Mouse (Mus musculus) liver, embryonic 13.5 days (tissue): ENCODE measurements around the gene Rab3b. TPM values are rescaled to one million over a fixed set of nuclear protein-coding genes. Genes with fewer than 3 reads are reported as not detected.

ENCODE experiments used
- ATAC-seq: fragments of 200-750 bp; cut with Nextera tagmentation; 2 replicates; pipeline ENCODE4 v1.8.0; 2017; ENCODE audit warnings: low read depth, mild to moderate bottlenecking, moderate number of reproducible peaks, moderate library complexity
- DNase-seq: peaks from one replicate; pipeline ENCODE4 v3.0.0; 2022
- H3K27ac ChIP-seq: fragments of 300-500 bp; sonication (generic); 2 replicates; pipeline ENCODE4 v1.5.1; 2015; ENCODE audit warnings: moderate library complexity, mild to moderate bottlenecking, inconsistent platforms
- H3K27me3 ChIP-seq: fragments of 300-500 bp; sonication (generic); 2 replicates; pipeline ENCODE4 v1.6.1; 2015; ENCODE audit warnings: mild to moderate bottlenecking, inconsistent platforms
- H3K36me3 ChIP-seq: fragments of 300-500 bp; sonication (generic); 2 replicates; pipeline ENCODE4 v1.6.1; 2015; ENCODE audit warnings: mild to moderate bottlenecking, inconsistent platforms
- H3K4me1 ChIP-seq: fragments of 300-500 bp; sonication (generic); replicated peaks from 2 replicates; pipeline ENCODE4 v1.6.1; 2015; ENCODE audit warnings: inconsistent platforms
- H3K4me2 ChIP-seq: fragments of 300-500 bp; sonication (generic); 2 replicates; pipeline ENCODE4 v1.6.1; 2015; ENCODE audit warnings: inconsistent platforms, mild to moderate bottlenecking, moderate library complexity
- H3K4me3 ChIP-seq: fragments of 300-500 bp; sonication (generic); replicated peaks from 2 replicates; pipeline ENCODE4 v1.5.1; 2015; ENCODE audit warnings: mild to moderate bottlenecking, inconsistent platforms
- H3K9ac ChIP-seq: fragments of 300-500 bp; sonication (generic); 2 replicates; pipeline ENCODE4 v1.6.1; 2015; ENCODE audit warnings: mild to moderate bottlenecking, inconsistent platforms
- H3K9me3 ChIP-seq: fragments of 300-500 bp; sonication (generic); replicated peaks from 2 replicates; pipeline ENCODE4 v1.6.1; 2016; ENCODE audit warnings: inconsistent platforms
- WGBS: fragments of 180-500 bp; shearing (Covaris S2); methylation state at CpG from one replicate; pipeline ENCODE4 v1.1.7; 2015; ENCODE audit not compliant: insufficient replicate concordance; 5-methylcytosine and 5-hydroxymethylcytosine counted together
- polyA plus RNA-seq: library from polyadenylated mRNA; unstranded; fragments of >200 nt; fragmentation: Nextera tagmentation; extraction: Ambion mirVana; gene quantifications from 2 replicates; pipeline ENCODE4 v1.2.1, GENCODE M21; 2015

The Rab3b gene
- polyA plus RNA-seq, 1 experiment from 2014 or later = 2.1 TPM

- Histone ChIP-seq H3K4me1 (peaks cover 33% of the 10 kb centered on the region), H3K9me3 (no peaks in the 10 kb centered on the region), H3K4me3 (no peak overlapping the region), H3K27me3 (no peaks in the 10 kb centered on the region), H3K9ac (no peak overlapping the region), H3K36me3 (0 out of 2 replicates have a peak, but pooled peaks cover 2% of the 10 kb centered on the region), H3K27ac (no peak overlapping the region), H3K4me2 (no peak overlapping the region)
- no peak for DNase-seq
- WGBS = 73% methylated on average over 5 of the region's 5 CpGs
- no peak for ATAC-seq
Observed at GRCm38 (mm10) chr4:108845824-108846569, 32.9 kb upstream of the Rab3b start.

DNA sequence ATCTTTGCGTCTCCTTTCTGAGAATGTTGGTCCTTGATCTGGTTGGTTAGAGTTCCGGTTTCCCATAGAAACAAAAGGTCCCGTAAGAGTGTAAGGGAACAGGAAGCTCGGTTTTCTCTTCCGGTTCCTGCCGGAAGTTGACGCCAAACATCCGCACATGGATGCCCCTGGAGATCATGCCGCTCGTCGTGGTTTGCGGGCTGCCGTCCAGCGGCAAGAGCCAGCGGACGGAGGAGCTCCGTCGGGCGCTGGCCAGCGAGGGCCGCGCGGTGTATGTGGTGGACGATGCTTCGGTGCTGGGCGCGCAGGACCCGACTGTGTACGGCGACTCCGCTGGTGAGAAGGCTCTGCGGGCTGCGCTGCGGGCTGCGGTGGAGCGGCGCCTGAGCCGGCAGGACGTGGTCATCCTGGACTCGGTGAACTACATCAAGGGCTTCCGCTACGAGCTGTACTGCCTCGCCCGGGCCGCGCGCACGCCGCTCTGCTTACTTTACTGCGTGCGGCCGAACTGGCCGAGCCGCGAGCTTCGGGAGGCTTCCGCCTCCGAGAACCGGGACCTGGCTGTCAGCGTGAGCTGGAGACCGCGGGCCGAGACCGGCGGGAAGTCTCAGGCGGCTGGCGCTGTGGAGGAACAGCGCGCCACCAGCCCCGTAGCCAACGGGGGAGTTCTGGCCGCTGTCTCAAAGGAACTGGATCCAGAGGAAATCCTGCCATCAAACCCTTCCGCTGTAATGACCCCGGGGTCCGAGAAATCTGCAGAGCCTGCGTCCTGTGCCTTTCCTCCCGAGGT, 31.0 kb upstream of the Rab3b start, which contains the start of gene Kti12:
TSS of gene Kti12 (plus strand) at position 71 of the 790 bp plus-strand sequence.
- peak; percentile 87 for ATAC-seq
- peak within 1 kb of the TSS; percentile 87 for H3K9ac ChIP-seq
- 0 out of 2 replicates have a peak, but pooled peaks cover 7% of the 10 kb centered on the region for H3K36me3 ChIP-seq
- H3K4me1 ChIP-seq = peaks cover 33% of the 10 kb centered on the region
- no peaks in the 10 kb centered on the region for H3K27me3 ChIP-seq
- H3K4me2 ChIP-seq = peak within 1 kb of the TSS; percentile 94
- H3K27ac ChIP-seq = peak within 1 kb of the TSS; percentile 79
- under 1% methylated on average over 77 of the region's 77 CpGs for WGBS
- peak; percentile 65 for DNase-seq
- H3K4me3 ChIP-seq = peak within 1 kb of the TSS; percentile 89
- no peaks in the 10 kb centered on the region for H3K9me3 ChIP-seq

DNA sequence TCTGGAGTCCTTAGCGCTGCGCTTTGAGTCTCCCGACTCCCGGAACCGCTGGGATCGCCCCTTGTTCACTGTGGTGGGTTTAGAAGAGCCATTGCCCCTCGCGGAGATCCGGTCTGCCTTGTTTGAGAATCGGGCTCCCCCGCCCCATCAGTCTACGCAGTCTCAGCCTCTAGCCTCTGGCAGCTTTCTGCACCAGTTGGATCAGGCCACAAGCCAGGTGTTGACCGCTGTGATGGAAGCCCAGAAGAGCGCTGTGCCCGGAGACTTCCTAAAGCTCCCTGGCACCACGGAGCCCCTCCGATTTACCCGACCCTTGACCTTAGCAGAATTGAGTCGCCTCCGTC, 30.4 kb upstream of the Rab3b start, which contains the start of gene A730015C16Rik:
TSS of gene A730015C16Rik (minus strand) at position 115 of the 344 bp plus-strand sequence.
- Histone ChIP-seq H3K36me3 (peaks cover 9% of the 10 kb centered on the region), H3K9me3 (no peaks in the 10 kb centered on the region), H3K9ac (peak within 1 kb of the TSS; percentile 87), H3K4me1 (peaks cover 28% of the 10 kb centered on the region), H3K27ac (peak within 1 kb of the TSS; percentile 79), H3K4me2 (peak within 1 kb of the TSS; percentile 94), H3K27me3 (no peaks in the 10 kb centered on the region), H3K4me3 (peak within 1 kb of the TSS; percentile 89)
- ATAC-seq (peak; percentile 43), DNase-seq (peak; percentile 5)
- WGBS = 4% methylated on average over 20 of the region's 20 CpGs

DNA sequence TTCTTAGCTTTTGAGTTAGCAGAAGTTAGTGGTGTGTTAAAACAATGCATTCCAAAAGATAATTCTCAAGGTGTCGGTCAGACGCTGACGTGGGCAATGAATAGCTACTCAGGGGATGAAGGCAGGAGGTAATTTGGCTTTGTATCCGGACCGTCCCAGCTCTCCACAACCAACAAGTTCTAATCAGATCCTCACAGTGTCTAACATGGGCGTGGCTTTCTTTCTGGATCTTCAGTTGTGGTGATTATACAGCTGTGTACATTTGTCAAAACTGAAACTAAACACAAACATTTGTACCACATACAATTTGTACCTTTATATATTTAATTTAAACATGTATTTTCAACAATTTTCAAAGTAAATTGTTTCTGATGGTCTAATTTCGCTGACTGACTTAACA, 12.1 kb upstream of the Rab3b start:
- peak overlapping the region; percentile 51 for H3K4me2 ChIP-seq
- DNase-seq = peak; percentile 47

GRCm38 (mm10) chr4:108869730-108870374, 9.0 kb upstream of the Rab3b start:
- ATAC-seq = 0 out of 2 replicates have a peak, but pooled peaks have one; percentile 47
- no peak overlapping the region for H3K4me2 ChIP-seq

More for the DNA sequence above, 12.1 kb upstream of the Rab3b start:
- 24% methylated on average over 7 of the region's 7 CpGs for WGBS
- no peaks in the 10 kb centered on the region for H3K9me3 ChIP-seq
- peaks cover 18% of the 10 kb centered on the region for H3K4me1 ChIP-seq
- H3K9ac ChIP-seq = no peak overlapping the region
- H3K27ac ChIP-seq = peak overlapping the region; percentile 51; the same call in 1 of the 2 replicates
- H3K27me3 ChIP-seq = no peaks in the 10 kb centered on the region
- ATAC-seq = peak; percentile 91
- peak overlapping the region; percentile 18; the same call in 1 of the 2 replicates for H3K4me3 ChIP-seq
- no peaks in the 10 kb centered on the region for H3K36me3 ChIP-seq

DNA sequence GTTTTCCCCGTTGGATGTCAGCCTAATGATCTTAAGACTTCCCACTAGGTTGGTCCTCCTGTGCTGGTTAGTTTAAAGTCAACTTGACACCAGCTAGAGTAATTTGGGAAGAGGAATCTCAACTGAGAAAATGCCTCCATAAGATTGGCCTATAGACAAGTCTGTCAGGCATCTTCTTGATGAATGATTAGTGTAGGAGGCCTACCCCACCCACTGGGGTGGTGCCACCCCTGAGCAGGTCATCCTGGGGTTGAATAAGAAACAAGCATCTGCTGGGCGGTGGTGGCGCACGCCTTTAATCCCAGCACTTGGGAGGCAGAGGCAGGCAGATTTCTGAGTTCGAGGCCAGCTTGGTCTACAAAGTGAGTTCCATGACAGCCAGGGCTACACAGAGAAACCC, 5.1 kb upstream of the Rab3b start:
- Histone ChIP-seq H3K36me3 (no peaks in the 10 kb centered on the region), H3K4me3 (no peak overlapping the region), H3K9ac (no peak overlapping the region), H3K27me3 (peaks cover 4% of the 10 kb centered on the region), H3K9me3 (no peaks in the 10 kb centered on the region), H3K4me1 (peaks cover 4% of the 10 kb centered on the region), H3K4me2 (no peak overlapping the region), H3K27ac (no peak overlapping the region)
- ATAC-seq (no peak), DNase-seq (no peak)
- 72% methylated on average over 5 of the region's 5 CpGs for WGBS

More at GRCm38 (mm10) chr4:108869730-108870374, 9.0 kb upstream of the Rab3b start:
- Histone ChIP-seq H3K9me3 (no peaks in the 10 kb centered on the region), H3K4me3 (no peak overlapping the region), H3K27ac (no peak overlapping the region), H3K9ac (no peak overlapping the region), H3K27me3 (no peaks in the 10 kb centered on the region), H3K4me1 (peaks cover 18% of the 10 kb centered on the region), H3K36me3 (no peaks in the 10 kb centered on the region)
- 30% methylated on average over 10 of the region's 10 CpGs for WGBS
- DNase-seq = peak; percentile 71

DNA sequence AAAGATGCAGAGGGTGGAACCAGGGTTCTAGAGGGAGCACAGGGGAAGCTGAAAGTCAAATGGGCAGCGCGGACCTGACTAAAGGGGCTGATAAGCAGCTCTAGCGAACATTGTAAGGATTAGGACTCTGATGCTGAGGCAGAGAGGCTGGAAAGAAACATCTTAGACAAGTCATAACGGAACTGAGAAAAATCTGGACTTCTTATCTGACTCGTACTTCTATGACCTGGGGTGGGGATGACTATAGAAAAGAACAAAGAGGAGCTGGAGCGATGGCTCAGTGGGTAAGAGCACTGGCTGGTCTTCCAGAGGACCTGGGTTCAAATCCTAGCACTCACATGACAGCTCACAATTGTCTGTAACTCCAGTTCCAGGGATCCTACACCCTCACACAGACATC, 962 bp upstream of the Rab3b start:
- H3K9me3 ChIP-seq = no peaks in the 10 kb centered on the region
- no peak overlapping the region for H3K4me3 ChIP-seq
- no peak for ATAC-seq
- H3K9ac ChIP-seq = no peak overlapping the region
- no peak overlapping the region for H3K4me2 ChIP-seq
- no peak overlapping the region for H3K27ac ChIP-seq
- WGBS = 62% methylated on average over 6 of the region's 6 CpGs
- peaks cover 23% of the 10 kb centered on the region for H3K27me3 ChIP-seq
- DNase-seq = no peak
- H3K36me3 ChIP-seq = no peaks in the 10 kb centered on the region
- H3K4me1 ChIP-seq = peaks cover 14% of the 10 kb centered on the region

GRCm38 (mm10) chr4:108883815-108884214, 5.0 kb downstream of the Rab3b start:
- Histone ChIP-seq H3K9ac (no peak overlapping the region), H3K36me3 (no peaks in the 10 kb centered on the region), H3K27me3 (peaks cover 19% of the 10 kb centered on the region), H3K27ac (no peak overlapping the region), H3K4me3 (no peak overlapping the region), H3K4me2 (no peak overlapping the region), H3K9me3 (no peaks in the 10 kb centered on the region), H3K4me1 (peaks cover 9% of the 10 kb centered on the region)
- DNase-seq (no peak), ATAC-seq (no peak)
- 60% methylated on average over 13 of the region's 13 CpGs for WGBS

GRCm38 (mm10) chr4:108887456-108887855, 8.6 kb downstream of the Rab3b start:
- no peak for DNase-seq
- Histone ChIP-seq H3K4me2 (no peak overlapping the region), H3K4me1 (no peaks in the 10 kb centered on the region), H3K9me3 (no peaks in the 10 kb centered on the region), H3K9ac (no peak overlapping the region), H3K27me3 (no peaks in the 10 kb centered on the region), H3K36me3 (no peaks in the 10 kb centered on the region), H3K27ac (no peak overlapping the region), H3K4me3 (no peak overlapping the region)
- no peak for ATAC-seq
- 71% methylated on average over 4 of the region's 4 CpGs for WGBS

DNA sequence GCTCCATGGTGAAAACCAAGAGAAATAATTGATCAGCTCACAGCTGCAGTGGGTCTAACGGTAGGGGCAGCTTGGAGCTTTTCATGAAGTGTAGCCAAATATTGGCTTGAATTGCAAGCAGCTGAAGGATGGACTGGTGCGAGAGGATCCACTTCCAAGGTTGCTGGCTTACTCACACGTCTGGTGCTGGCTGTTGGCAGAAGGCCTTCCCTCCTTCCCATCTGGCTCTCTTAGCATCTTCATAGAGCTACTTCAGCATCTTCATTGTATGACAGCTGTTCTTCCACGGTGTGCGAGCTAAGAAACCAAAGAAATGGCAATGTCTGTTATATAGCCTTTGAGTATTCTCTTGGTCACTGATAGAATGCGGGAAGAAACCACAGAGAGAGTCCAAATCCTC, 12.0 kb downstream of the Rab3b start:
- no peaks in the 10 kb centered on the region for H3K36me3 ChIP-seq
- no peaks in the 10 kb centered on the region for H3K4me1 ChIP-seq
- ATAC-seq (no peak), DNase-seq (no peak)
- no peak overlapping the region for H3K9ac ChIP-seq
- no peak overlapping the region for H3K27ac ChIP-seq
- WGBS = 66% methylated on average over 6 of the region's 6 CpGs
- no peaks in the 10 kb centered on the region for H3K9me3 ChIP-seq
- H3K27me3 ChIP-seq = no peaks in the 10 kb centered on the region
- H3K4me2 ChIP-seq = no peak overlapping the region
- no peak overlapping the region for H3K4me3 ChIP-seq

DNA sequence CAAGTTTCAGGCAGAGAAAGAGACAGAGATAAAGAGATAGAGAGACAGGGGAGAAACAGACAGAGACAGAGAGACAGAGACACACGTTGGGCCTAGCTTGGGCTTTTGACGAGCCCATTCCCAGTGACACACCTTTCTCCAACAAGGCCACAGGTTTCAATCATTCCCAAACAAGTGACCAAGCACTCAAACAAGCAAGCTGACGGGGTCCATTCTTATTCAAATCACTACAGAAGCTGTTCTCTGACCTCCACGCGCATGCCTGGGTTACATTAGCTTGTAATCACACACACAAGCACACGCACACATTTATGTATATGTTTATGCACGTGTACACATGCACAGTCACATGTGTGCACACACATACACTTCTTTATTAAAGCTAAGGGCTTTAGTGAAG, 21.6 kb downstream of the Rab3b start:
- Histone ChIP-seq H3K9me3 (no peaks in the 10 kb centered on the region), H3K4me2 (no peak overlapping the region), H3K4me3 (no peak overlapping the region), H3K27me3 (0 out of 2 replicates have a peak, but pooled peaks cover 2% of the 10 kb centered on the region), H3K27ac (no peak overlapping the region), H3K36me3 (no peaks in the 10 kb centered on the region), H3K4me1 (no peaks in the 10 kb centered on the region), H3K9ac (no peak overlapping the region)
- whole genome bisulfite sequencing = 72% methylated on average over 7 of the region's 7 CpGs
- ATAC-seq (no peak), DNase-seq (no peak)
